Comparison of ENCODE assay signal across 15 mouse cellular contexts in the genomic region with DNA sequence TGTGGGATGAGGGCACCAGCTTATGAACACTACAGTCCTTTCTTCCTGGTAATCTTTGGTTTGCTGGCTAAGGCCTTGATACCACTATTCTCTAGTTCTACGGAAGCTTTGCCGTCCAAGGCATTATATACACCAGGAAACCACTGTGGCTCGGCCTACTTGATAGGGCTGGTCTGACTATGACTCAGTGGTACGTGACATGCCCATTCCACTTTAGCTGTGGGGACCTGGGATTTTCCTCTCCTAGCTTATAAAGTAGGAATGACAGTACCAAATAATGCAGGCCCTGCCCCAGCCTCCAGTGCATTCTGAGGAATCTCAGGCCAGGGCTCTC. TPM values are rescaled to one million over a fixed set of nuclear protein-coding genes. Genes with fewer than 3 reads are reported as not detected.
DNase-seq lines count a peak whose midpoint lies in the region; ATAC-seq and TF ChIP-seq lines count a peak whose summit lies in the region.
"Had no signal": no experiment of that assay in that cellular context is flagged by ENCODE, and none has a peak within 500 bp of the region (broad histone marks: within the 10 kb centered on the region; RNA-seq: fewer than 3 reads in every experiment).

No protein-coding gene starts in this region.

- TF ChIP-seq EP300 in liver, postnatal 0 days (IDR thresholded peaks at IDR 0.05; ENCODE audit: low read depth) = no peak

- no peaks in the 10 kb centered on the region for H3K9me3 ChIP-seq in liver, embryonic 11.5 days (ENCODE audit: control insufficient read depth, low read length)
- H3K9me3 ChIP-seq in liver, postnatal 0 days (ENCODE audit: low read length) = no peaks in the 10 kb centered on the region
- H3K9me3 ChIP-seq in hindbrain, embryonic 16.5 days (ENCODE audit: control insufficient read depth, low read length) = no peaks in the 10 kb centered on the region
- H3K9me3 ChIP-seq: embryonic facial prominence, embryonic 15.5 days; kidney, embryonic 15.5 days; limb, embryonic 13.5 days had no signal

- TF ChIP-seq CTCF in liver, adult 2 months (IDR thresholded peaks at IDR 0.05; ENCODE audit: low read depth, low read length) = no peak
- TF ChIP-seq CTCF in bone marrow, adult 2 months (IDR thresholded peaks at IDR 0.05; ENCODE audit: control insufficient read depth, insufficient read depth, low read length) = no peak
- no peak for TF ChIP-seq CTCF in liver, postnatal 0 days (IDR thresholded peaks at IDR 0.05; ENCODE audit: low read depth)
- TF ChIP-seq CTCF in thymus, adult 2 months (IDR thresholded peaks at IDR 0.05; ENCODE audit: borderline replicate concordance, control insufficient read depth, extremely low read depth, insufficient read depth, low read length, poor library complexity) = no peak

- no peak overlapping the region for H3K9ac ChIP-seq in liver, adult 2 months (ENCODE audit: low read depth, low read length)
- H3K9ac ChIP-seq in liver, embryonic 11.5 days (ENCODE audit: low read depth, low read length) = no peak overlapping the region
- H3K9ac ChIP-seq in liver, postnatal 0 days (replicated peaks) = peak overlapping the region; percentile 5; the same call in 1 of the 2 replicates
- no peak overlapping the region for H3K9ac ChIP-seq in hindbrain, embryonic 16.5 days (ENCODE audit: low read depth, low read length)
- H3K9ac ChIP-seq: embryonic facial prominence, embryonic 15.5 days; hindbrain, embryonic 14.5 days; kidney, embryonic 15.5 days; limb, embryonic 13.5 days had no signal

- ATAC-seq in liver, embryonic 11.5 days (replicated peaks; ENCODE audit: low FRiP score) = no peak
- no peak for ATAC-seq in liver, postnatal 0 days
- ATAC-seq in hindbrain, embryonic 16.5 days = no peak
- ATAC-seq: Patski had no signal

- peaks cover 7% of the 10 kb centered on the region for H3K4me1 ChIP-seq in liver, adult 2 months (ENCODE audit: control insufficient read depth, insufficient read depth, low read length)
- no peaks in the 10 kb centered on the region for H3K4me1 ChIP-seq in liver, embryonic 11.5 days (replicated peaks; ENCODE audit: control insufficient read depth, insufficient read depth, low read length)
- peaks cover 7% of the 10 kb centered on the region for H3K4me1 ChIP-seq in bone marrow, adult 2 months (ENCODE audit: control insufficient read depth, insufficient read depth, low read length)
- peaks cover 40% of the 10 kb centered on the region for H3K4me1 ChIP-seq in liver, postnatal 0 days (ENCODE audit: insufficient read depth)
- H3K4me1 ChIP-seq in hindbrain, embryonic 16.5 days (ENCODE audit: control insufficient read depth, insufficient read depth, low read depth, low read length) = no peaks in the 10 kb centered on the region
- H3K4me1 ChIP-seq in thymus, adult 2 months (replicated peaks; ENCODE audit: control insufficient read depth, insufficient read depth, low read length) = peaks cover 7% of the 10 kb centered on the region
- H3K4me1 ChIP-seq: limb, embryonic 13.5 days had no signal

- peaks cover 28% of the 10 kb centered on the region for H3K36me3 ChIP-seq in liver, adult 2 months (ENCODE audit: control insufficient read depth, insufficient read depth, low read length)
- 0 out of 2 replicates have a peak, but pooled peaks cover 2% of the 10 kb centered on the region for H3K36me3 ChIP-seq in liver, embryonic 11.5 days (ENCODE audit: control insufficient read depth, insufficient read depth, low read length)
- peaks cover 49% of the 10 kb centered on the region for H3K36me3 ChIP-seq in liver, postnatal 0 days (replicated peaks; ENCODE audit: insufficient read depth, low read length)
- no peaks in the 10 kb centered on the region; the same call in 1 of the 2 replicates for H3K36me3 ChIP-seq in hindbrain, embryonic 16.5 days (ENCODE audit: control insufficient read depth, insufficient read depth, low read length)
- peaks cover 70% of the 10 kb centered on the region for H3K36me3 ChIP-seq in thymus, adult 2 months (ENCODE audit: control insufficient read depth, insufficient read depth, low read length)

- H3K27me3 ChIP-seq in liver, adult 2 months (ENCODE audit: control insufficient read depth, insufficient read depth, low read length) = no peaks in the 10 kb centered on the region
- H3K27me3 ChIP-seq in liver, embryonic 11.5 days (replicated peaks; ENCODE audit: control insufficient read depth, insufficient read depth, low read length) = no peaks in the 10 kb centered on the region
- H3K27me3 ChIP-seq in liver, postnatal 0 days (ENCODE audit: insufficient read depth, low read length) = no peaks in the 10 kb centered on the region
- no peaks in the 10 kb centered on the region for H3K27me3 ChIP-seq in hindbrain, embryonic 16.5 days (replicated peaks; ENCODE audit: control insufficient read depth, insufficient read depth, low read length)
- H3K27me3 ChIP-seq in thymus, adult 2 months (ENCODE audit: control insufficient read depth, insufficient read depth, low read length) = no peaks in the 10 kb centered on the region
- H3K27me3 ChIP-seq: embryonic facial prominence, embryonic 15.5 days; kidney, embryonic 15.5 days; limb, embryonic 13.5 days; Patski had no signal

- peak overlapping the region; percentile 71 for H3K27ac ChIP-seq in liver, adult 2 months (replicated peaks; ENCODE audit: insufficient read depth, low read depth, low read length)
- no peak overlapping the region for H3K27ac ChIP-seq in liver, embryonic 11.5 days (ENCODE audit: low read depth, low read length)
- H3K27ac ChIP-seq in bone marrow, adult 2 months (ENCODE audit: control insufficient read depth, insufficient read depth, low read depth, low read length, poor library complexity) = peak overlapping the region; percentile 72; the same call in 1 of the 2 replicates
- peak overlapping the region; percentile 85 for H3K27ac ChIP-seq in liver, postnatal 0 days (ENCODE audit: low read depth)
- H3K27ac ChIP-seq in hindbrain, embryonic 16.5 days (ENCODE audit: low read depth, low read length) = no peak overlapping the region
- H3K27ac ChIP-seq in thymus, adult 2 months (ENCODE audit: control insufficient read depth, insufficient read depth, low read length) = no peak overlapping the region; the same call in 1 of the 2 replicates
- H3K27ac ChIP-seq: embryonic facial prominence, embryonic 15.5 days; hindbrain, embryonic 14.5 days; kidney, embryonic 15.5 days; limb, embryonic 13.5 days had no signal

- DNase-seq in liver, adult 2 months (ENCODE audit: extremely low read depth, low read depth, low spot score) = no peak
- DNase-seq in liver, embryonic 11.5 days (ENCODE audit: low spot score) = no peak
- peak; percentile 65 for DNase-seq in 416B (ENCODE audit: low read depth)
- DNase-seq in liver, postnatal 0 days = no peak
- no peak for DNase-seq in thymus, adult 2 months
- DNase-seq: cerebellum, adult 18-20 months; midbrain, embryonic 14.5 days; right cerebral cortex, adult 18-20 months had no signal

- H3K79me2 ChIP-seq in liver, adult 2 months (ENCODE audit: control insufficient read depth, insufficient read depth, low read length) = peaks cover 6% of the 10 kb centered on the region; the same call in 1 of the 2 replicates

- H3K4me2 ChIP-seq in liver, embryonic 11.5 days = no peak overlapping the region
- peak overlapping the region; percentile 65; the same call in 1 of the 2 replicates for H3K4me2 ChIP-seq in liver, postnatal 0 days (ENCODE audit: low read depth, low read length)
- H3K4me2 ChIP-seq in hindbrain, embryonic 16.5 days (ENCODE audit: low read length) = no peak overlapping the region
- H3K4me2 ChIP-seq: embryonic facial prominence, embryonic 15.5 days; hindbrain, embryonic 14.5 days; kidney, embryonic 15.5 days; limb, embryonic 13.5 days had no signal

- no peak overlapping the region for H3K4me3 ChIP-seq in liver, adult 2 months (ENCODE audit: insufficient read depth, low read depth, low read length)
- no peak overlapping the region for H3K4me3 ChIP-seq in liver, embryonic 11.5 days (ENCODE audit: low read depth, low read length)
- H3K4me3 ChIP-seq in bone marrow, adult 2 months (replicated peaks; ENCODE audit: control insufficient read depth, low read depth, low read length) = no peak overlapping the region
- no peak overlapping the region for H3K4me3 ChIP-seq in liver, postnatal 0 days (ENCODE audit: low read depth, low read length)
- no peak overlapping the region for H3K4me3 ChIP-seq in hindbrain, embryonic 16.5 days (ENCODE audit: low read length)
- H3K4me3 ChIP-seq in thymus, adult 2 months (ENCODE audit: control insufficient read depth, insufficient read depth, low read length) = no peak overlapping the region
- H3K4me3 ChIP-seq: embryonic facial prominence, embryonic 15.5 days; kidney, embryonic 15.5 days; limb, embryonic 13.5 days had no signal

- WGBS in liver, adult 2 months = 94% methylated on average over 4 of the region's 4 CpGs
- 83% methylated on average over 4 of the region's 4 CpGs for WGBS in liver, embryonic 11.5 days
- 53% methylated on average over 4 of the region's 4 CpGs for WGBS in bone marrow, adult 2 months
- WGBS in liver, postnatal 0 days (ENCODE audit: insufficient replicate concordance) = 75% methylated on average over 4 of the region's 4 CpGs
- WGBS in hindbrain, embryonic 16.5 days = 93% methylated on average over 4 of the region's 4 CpGs
- WGBS in thymus, adult 2 months = 99% methylated on average over 4 of the region's 4 CpGs

- no peak for TF ChIP-seq POLR2A in liver, adult 2 months (IDR thresholded peaks at IDR 0.05; ENCODE audit: extremely low read depth, insufficient read depth, low read length)
- TF ChIP-seq POLR2A in bone marrow, adult 2 months (IDR thresholded peaks at IDR 0.05; ENCODE audit: borderline replicate concordance, control insufficient read depth, low read depth, low read length) = no peak
- TF ChIP-seq POLR2A in thymus, adult 2 months (IDR thresholded peaks at IDR 0.05; ENCODE audit: control insufficient read depth, extremely low read depth, insufficient read depth, low read length, poor library complexity) = no peak

RNA-seq across cellular contexts. Expression of gene Tnfaip3, which starts 6.9 kb away (rescaled TPM):
- 2.5 and 3.0 TPM in 2 replicates for total RNA-seq in liver, adult 2 months (2014; rRNA removed)
- polyA plus RNA-seq in liver, adult 2 months (2012; rRNA removed) = 0.59 and 0.70 TPM in 2 replicates
- polyA plus RNA-seq in liver, embryonic 11.5 days (2014; fragmentation: Nextera tagmentation; extraction: Ambion mirVana) = 0.81 and 1.3 TPM in 2 replicates
- polyA plus RNA-seq in bone marrow, adult 2 months (2011; ENCODE audit: insufficient read depth, insufficient read length, low replicate concordance, missing spikeins) = 2.0 and 3.9 TPM in 2 replicates
- polyA plus RNA-seq in liver, postnatal 0 days (2015; fragmentation: Nextera tagmentation; extraction: Ambion mirVana) = 0.89 and 1.3 TPM in 2 replicates
- polyA plus RNA-seq in hindbrain, embryonic 16.5 days (2015; fragmentation: Nextera tagmentation; extraction: Ambion mirVana) = 2.9 and 3.0 TPM in 2 replicates
- polyA plus RNA-seq in thymus, adult 2 months (2012; rRNA removed) = 41.0 and 41.8 TPM in 2 replicates

Comparison
In these comparisons a context has a peak if more than half of its experiments do, and no peak if none do; other contexts are left out.
1. H3K27ac ChIP-seq: peak in liver, adult 2 months (single experiment), bone marrow, adult 2 months (single experiment) and liver, postnatal 0 days (single experiment); none in liver, embryonic 11.5 days (single experiment), hindbrain, embryonic 16.5 days (single experiment) and thymus, adult 2 months (single experiment).